Mouse (Mus musculus) limb, embryonic 12.5 days (tissue): ENCODE results near the gene Olfr524. TPM values are rescaled to one million over a fixed set of nuclear protein-coding genes. Genes with fewer than 3 reads are reported as not detected.

ENCODE experiments used
- ATAC-seq: fragments of 200-750 bp; cut with Nextera tagmentation; 2 replicates; pipeline ENCODE4 v1.8.0; 2017; ENCODE audit warnings: low read depth, moderate TSS enrichment; ENCODE audit not compliant: insufficient number of reproducible peaks, insufficient read depth, low FRiP score, low TSS enrichment
- H3K27ac ChIP-seq: fragments of 300-500 bp; sonication (generic); 2 replicates; pipeline ENCODE4 v1.5.1; 2016; ENCODE audit warnings: mild to moderate bottlenecking, moderate library complexity
- H3K27me3 ChIP-seq: fragments of 300-500 bp; sonication (generic); 2 replicates; pipeline ENCODE4 v1.6.1; 2016; ENCODE audit warnings: mild to moderate bottlenecking, moderate library complexity
- H3K36me3 ChIP-seq: fragments of 300-500 bp; sonication (generic); 2 replicates; pipeline ENCODE4 v1.6.1; 2016; ENCODE audit warnings: mild to moderate bottlenecking, moderate library complexity
- H3K4me1 ChIP-seq: fragments of 300-500 bp; sonication (generic); replicated peaks from 2 replicates; pipeline ENCODE4 v1.6.1; 2016
- H3K4me2 ChIP-seq: fragments of 300-500 bp; sonication (generic); 2 replicates; pipeline ENCODE4 v1.6.1; 2016; ENCODE audit warnings: mild to moderate bottlenecking, moderate library complexity
- H3K4me3 ChIP-seq: fragments of 300-500 bp; sonication (generic); replicated peaks from 2 replicates; pipeline ENCODE4 v1.5.1; 2016; ENCODE audit warnings: mild to moderate bottlenecking
- H3K9ac ChIP-seq: fragments of 300-500 bp; sonication (generic); replicated peaks from 2 replicates; pipeline ENCODE4 v1.6.1; 2016; ENCODE audit warnings: mild to moderate bottlenecking, moderate library complexity
- H3K9me3 ChIP-seq: fragments of 300-500 bp; sonication (generic); 2 replicates; pipeline ENCODE4 v1.6.1; 2016; ENCODE audit warnings: mild to moderate bottlenecking, moderate library complexity
- WGBS: fragments of 180-500 bp; shearing (Covaris S2); methylation state at CpG from one replicate; pipeline ENCODE4 v1.1.7; 2016; 5-methylcytosine and 5-hydroxymethylcytosine counted together
- polyA plus RNA-seq: library from polyadenylated mRNA; unstranded; fragments of >200 nt; fragmentation: Nextera tagmentation; extraction: Ambion mirVana; gene quantifications from 2 replicates; pipeline ENCODE4 v1.2.1, GENCODE M21; 2016

Gene Olfr524
- polyA plus RNA-seq, result not detected in 2 replicates

GRCm38 (mm10) chr7:140205864-140206263, at the start of gene Olfr524:
TSS of gene Olfr524 (minus strand) at chr7:140205964.
- Histone ChIP-seq H3K4me3 (no peak within 1 kb of the TSS), H3K9me3 (no peaks in the 10 kb centered on the region), H3K4me1 (no peaks in the 10 kb centered on the region), H3K36me3 (no peaks in the 10 kb centered on the region), H3K27me3 (0 out of 2 replicates have a peak, but pooled peaks cover 4% of the 10 kb centered on the region), H3K4me2 (no peak within 1 kb of the TSS), H3K9ac (no peak within 1 kb of the TSS), H3K27ac (no peak within 1 kb of the TSS)
- ATAC-seq, result no peak

GRCm38 (mm10) chr7:140253780-140254299, 48.1 kb upstream of the Olfr524 start:
- no peaks in the 10 kb centered on the region for H3K4me1 ChIP-seq
- H3K27ac ChIP-seq, result no peak overlapping the region
- WGBS, result 83% methylated on average over 7 of the region's 7 CpGs
- no peaks in the 10 kb centered on the region for H3K27me3 ChIP-seq
- H3K9me3 ChIP-seq, result no peaks in the 10 kb centered on the region
- no peak for ATAC-seq
- no peaks in the 10 kb centered on the region for H3K36me3 ChIP-seq
- no peak overlapping the region for H3K4me2 ChIP-seq
- no peak overlapping the region for H3K9ac ChIP-seq
- H3K4me3 ChIP-seq, result no peak overlapping the region

- ATAC-seq, result no peak
- Histone ChIP-seq H3K9me3 (peaks cover under 1% of the 10 kb centered on the region; the same call in 1 of the 2 replicates), H3K36me3 (no peaks in the 10 kb centered on the region), H3K27me3 (no peaks in the 10 kb centered on the region), H3K4me1 (no peaks in the 10 kb centered on the region), H3K27ac (no peak within 1 kb of the TSS), H3K4me2 (no peak within 1 kb of the TSS), H3K9ac (no peak within 1 kb of the TSS), H3K4me3 (no peak within 1 kb of the TSS)
- 80% methylated on average over 4 of the region's 4 CpGs for WGBS
Measured at GRCm38 (mm10) chr7:140247216-140247615, 41.5 kb upstream of the Olfr524 start, which contains the start of gene 5830411N06Rik. TSS of gene 5830411N06Rik (plus strand) at chr7:140247284.

- Histone ChIP-seq H3K4me1 (no peaks in the 10 kb centered on the region), H3K4me2 (no peak overlapping the region), H3K36me3 (no peaks in the 10 kb centered on the region), H3K4me3 (no peak overlapping the region), H3K9ac (no peak overlapping the region), H3K9me3 (no peaks in the 10 kb centered on the region), H3K27ac (no peak overlapping the region), H3K27me3 (no peaks in the 10 kb centered on the region)
- no peak for ATAC-seq
- WGBS, result 86% methylated on average over 3 of the region's 3 CpGs
Measured at GRCm38 (mm10) chr7:140233696-140234095, 27.9 kb upstream of the Olfr524 start.

GRCm38 (mm10) chr7:140231026-140231425, 25.3 kb upstream of the Olfr524 start:
- H3K4me2 ChIP-seq, result no peak overlapping the region
- H3K4me3 ChIP-seq, result no peak overlapping the region
- no peak overlapping the region for H3K9ac ChIP-seq
- 78% methylated on average over 2 of the region's 2 CpGs for WGBS
- H3K27ac ChIP-seq, result no peak overlapping the region
- ATAC-seq, result no peak
- H3K4me1 ChIP-seq, result no peaks in the 10 kb centered on the region
- no peaks in the 10 kb centered on the region for H3K9me3 ChIP-seq
- H3K36me3 ChIP-seq, result no peaks in the 10 kb centered on the region
- H3K27me3 ChIP-seq, result no peaks in the 10 kb centered on the region

GRCm38 (mm10) chr7:140228476-140228875, 22.7 kb upstream of the Olfr524 start:
- no peaks in the 10 kb centered on the region for H3K36me3 ChIP-seq
- H3K27ac ChIP-seq, result no peak overlapping the region
- no peak overlapping the region for H3K4me2 ChIP-seq
- H3K9me3 ChIP-seq, result no peaks in the 10 kb centered on the region
- no peak overlapping the region for H3K4me3 ChIP-seq
- no peak for ATAC-seq
- no peak overlapping the region for H3K9ac ChIP-seq
- 83% methylated on average over 13 of the region's 13 CpGs for WGBS
- H3K27me3 ChIP-seq, result no peaks in the 10 kb centered on the region
- H3K4me1 ChIP-seq, result no peaks in the 10 kb centered on the region

- 84% methylated on average over 13 of the region's 13 CpGs for WGBS
- ATAC-seq, result no peak
- no peaks in the 10 kb centered on the region for H3K9me3 ChIP-seq
- H3K4me2 ChIP-seq, result no peak overlapping the region
- no peaks in the 10 kb centered on the region for H3K27me3 ChIP-seq
- H3K27ac ChIP-seq, result no peak overlapping the region
- no peak overlapping the region for H3K9ac ChIP-seq
- no peaks in the 10 kb centered on the region for H3K36me3 ChIP-seq
- H3K4me1 ChIP-seq, result no peaks in the 10 kb centered on the region
- no peak overlapping the region for H3K4me3 ChIP-seq
Measured at GRCm38 (mm10) chr7:140224209-140224608, 18.4 kb upstream of the Olfr524 start.

GRCm38 (mm10) chr7:140220375-140220774, 14.6 kb upstream of the Olfr524 start:
- no peak overlapping the region for H3K4me3 ChIP-seq
- no peak for ATAC-seq
- no peaks in the 10 kb centered on the region for H3K4me1 ChIP-seq
- WGBS, result 76% methylated on average over 4 of the region's 4 CpGs
- no peaks in the 10 kb centered on the region for H3K36me3 ChIP-seq
- no peaks in the 10 kb centered on the region for H3K9me3 ChIP-seq
- H3K27ac ChIP-seq, result no peak overlapping the region
- no peak overlapping the region for H3K4me2 ChIP-seq
- no peak overlapping the region for H3K9ac ChIP-seq
- H3K27me3 ChIP-seq, result no peaks in the 10 kb centered on the region

- Histone ChIP-seq H3K36me3 (no peaks in the 10 kb centered on the region), H3K9ac (no peak overlapping the region), H3K4me3 (no peak overlapping the region), H3K27me3 (no peaks in the 10 kb centered on the region), H3K9me3 (no peaks in the 10 kb centered on the region), H3K4me2 (no peak overlapping the region), H3K4me1 (no peaks in the 10 kb centered on the region), H3K27ac (no peak overlapping the region)
- no peak for ATAC-seq
- 13% methylated on average over 1 of the region's 1 CpGs for WGBS
Measured at GRCm38 (mm10) chr7:140219268-140219667, 13.5 kb upstream of the Olfr524 start.

GRCm38 (mm10) chr7:140217967-140218366, 12.2 kb upstream of the Olfr524 start, which contains the start of gene Cd163l1:
TSS of gene Cd163l1 (plus strand) at chr7:140218267.
- no peak for ATAC-seq
- Histone ChIP-seq H3K4me1 (no peaks in the 10 kb centered on the region), H3K36me3 (no peaks in the 10 kb centered on the region), H3K27ac (no peak within 1 kb of the TSS), H3K27me3 (0 out of 2 replicates have a peak, but pooled peaks cover 3% of the 10 kb centered on the region), H3K4me3 (no peak within 1 kb of the TSS), H3K9me3 (no peaks in the 10 kb centered on the region), H3K4me2 (no peak within 1 kb of the TSS), H3K9ac (no peak within 1 kb of the TSS)
- WGBS, result 88% methylated on average over 2 of the region's 2 CpGs

GRCm38 (mm10) chr7:140213841-140214240, 8.1 kb upstream of the Olfr524 start:
- Histone ChIP-seq H3K9ac (no peak overlapping the region), H3K36me3 (no peaks in the 10 kb centered on the region), H3K4me1 (no peaks in the 10 kb centered on the region), H3K27me3 (0 out of 2 replicates have a peak, but pooled peaks cover 3% of the 10 kb centered on the region), H3K27ac (no peak overlapping the region), H3K4me2 (no peak overlapping the region), H3K4me3 (no peak overlapping the region), H3K9me3 (no peaks in the 10 kb centered on the region)
- 84% methylated on average over 5 of the region's 5 CpGs for WGBS
- no peak for ATAC-seq

GRCm38 (mm10) chr7:140208677-140209076, 2.9 kb upstream of the Olfr524 start:
- Histone ChIP-seq H3K4me3 (no peak overlapping the region), H3K27ac (no peak overlapping the region), H3K9ac (no peak overlapping the region), H3K27me3 (0 out of 2 replicates have a peak, but pooled peaks cover 6% of the 10 kb centered on the region), H3K9me3 (no peaks in the 10 kb centered on the region), H3K36me3 (no peaks in the 10 kb centered on the region), H3K4me1 (no peaks in the 10 kb centered on the region), H3K4me2 (no peak overlapping the region)
- 84% methylated on average over 3 of the region's 3 CpGs for WGBS
- no peak for ATAC-seq
